ENCODE assay signal across 14 mouse cellular contexts in genomic region chr15:101869431-101869830, GRCm38 (mm10). TPM values are rescaled to one million over a fixed set of nuclear protein-coding genes. Genes with fewer than 3 reads are reported as not detected.
DNase-seq lines count a peak whose midpoint lies in the region; ATAC-seq and TF ChIP-seq lines count a peak whose summit lies in the region.
"Had no signal": no experiment of that assay in that cellular context is flagged by ENCODE, and none has a peak within 500 bp of the region (broad histone marks: within the 10 kb centered on the region; RNA-seq: fewer than 3 reads in every experiment).

TSS of gene Krt77 (minus strand) at chr15:101869705.

- no peak for TF ChIP-seq CTCF in forebrain, postnatal 0 days (IDR thresholded peaks at IDR 0.05; ENCODE audit: low read depth)
- no peak for TF ChIP-seq CTCF in liver, postnatal 0 days (IDR thresholded peaks at IDR 0.05; ENCODE audit: low read depth)

- peak; percentile 87 for ATAC-seq in hindbrain, embryonic 15.5 days (ENCODE audit: low FRiP score, low read depth)
- ATAC-seq in forebrain, postnatal 0 days: peak; percentile 94
- ATAC-seq in liver, postnatal 0 days: no peak
- ATAC-seq in granulocyte monocyte progenitor cell, adult 5-6 weeks (replicated peaks; ENCODE audit: poor library complexity, severe bottlenecking): no peak
- no peak for ATAC-seq in kidney, embryonic 14.5 days (ENCODE audit: low FRiP score, low TSS enrichment)

- H3K27me3 ChIP-seq in hindbrain, embryonic 15.5 days: no peaks in the 10 kb centered on the region
- H3K27me3 ChIP-seq in hindbrain, embryonic 10.5 days (ENCODE audit: insufficient read depth, poor library complexity, severe bottlenecking): no peaks in the 10 kb centered on the region
- no peaks in the 10 kb centered on the region; the same call in 1 of the 2 replicates for H3K27me3 ChIP-seq in forebrain, postnatal 0 days (ENCODE audit: insufficient read depth, low read length)
- peaks cover 4% of the 10 kb centered on the region; the same call in 1 of the 2 replicates for H3K27me3 ChIP-seq in liver, postnatal 0 days (ENCODE audit: insufficient read depth, low read length)
- 0 out of 2 replicates have a peak, but pooled peaks cover 2% of the 10 kb centered on the region for H3K27me3 ChIP-seq in kidney, embryonic 14.5 days (ENCODE audit: control insufficient read depth, insufficient read depth, low read length)

- no peak for TF ChIP-seq EP300 in liver, postnatal 0 days (IDR thresholded peaks at IDR 0.05; ENCODE audit: low read depth)

- no peak within 1 kb of the TSS for H3K9ac ChIP-seq in hindbrain, embryonic 15.5 days
- H3K9ac ChIP-seq in forebrain, postnatal 0 days: no peak within 1 kb of the TSS
- H3K9ac ChIP-seq in liver, postnatal 0 days (replicated peaks): no peak within 1 kb of the TSS
- H3K9ac ChIP-seq in kidney, embryonic 14.5 days (ENCODE audit: low read depth, low read length): no peak within 1 kb of the TSS
- H3K9ac ChIP-seq: liver, embryonic 15.5 days had no signal

- no peak for DNase-seq in hindbrain, embryonic 10.5 days (ENCODE audit: low spot score)
- peak; percentile 80 for DNase-seq in forebrain, postnatal 0 days
- peak; percentile 49 to 68 for DNase-seq in left cerebral cortex, adult 18-20 months (ENCODE audit: low spot score in 2 of 2)
- DNase-seq in right cerebral cortex, adult 2 months (ENCODE audit: low spot score in 2 of 2): peak; percentile 69 to 79
- DNase-seq in liver, postnatal 0 days: no peak
- DNase-seq: thymus, postnatal 4 days had no signal

- no peaks in the 10 kb centered on the region for H3K9me3 ChIP-seq in hindbrain, embryonic 15.5 days
- H3K9me3 ChIP-seq in hindbrain, embryonic 10.5 days: no peaks in the 10 kb centered on the region
- no peaks in the 10 kb centered on the region for H3K9me3 ChIP-seq in forebrain, postnatal 0 days (ENCODE audit: low read length)
- no peaks in the 10 kb centered on the region for H3K9me3 ChIP-seq in liver, postnatal 0 days (ENCODE audit: low read length)
- H3K9me3 ChIP-seq in kidney, embryonic 14.5 days (ENCODE audit: control insufficient read depth, low read length): no peaks in the 10 kb centered on the region
- H3K9me3 ChIP-seq: heart, embryonic 10.5 days; liver, embryonic 15.5 days had no signal

- H3K4me3 ChIP-seq in hindbrain, embryonic 15.5 days: no peak within 1 kb of the TSS
- no peak within 1 kb of the TSS for H3K4me3 ChIP-seq in hindbrain, embryonic 10.5 days
- H3K4me3 ChIP-seq in forebrain, postnatal 0 days (ENCODE audit: low read depth, low read length): no peak within 1 kb of the TSS
- no peak within 1 kb of the TSS for H3K4me3 ChIP-seq in liver, postnatal 0 days (ENCODE audit: low read depth, low read length)
- no peak within 1 kb of the TSS for H3K4me3 ChIP-seq in kidney, embryonic 14.5 days (ENCODE audit: low read length)
- H3K4me3 ChIP-seq: heart, embryonic 10.5 days; liver, embryonic 15.5 days had no signal

- peak within 1 kb of the TSS; percentile 47; the same call in 1 of the 2 replicates for H3K27ac ChIP-seq in hindbrain, embryonic 15.5 days (replicated peaks)
- no peak within 1 kb of the TSS for H3K27ac ChIP-seq in hindbrain, embryonic 10.5 days
- H3K27ac ChIP-seq in forebrain, postnatal 0 days (ENCODE audit: low read depth, low read length): peak within 1 kb of the TSS; percentile 62
- no peak within 1 kb of the TSS for H3K27ac ChIP-seq in liver, postnatal 0 days (ENCODE audit: low read depth)
- H3K27ac ChIP-seq in kidney, embryonic 14.5 days (ENCODE audit: low read depth, low read length): no peak within 1 kb of the TSS
- H3K27ac ChIP-seq: heart, embryonic 10.5 days; kidney, postnatal 0 days; liver, embryonic 15.5 days had no signal

- H3K4me1 ChIP-seq in hindbrain, embryonic 15.5 days (replicated peaks): peaks cover 11% of the 10 kb centered on the region
- H3K4me1 ChIP-seq in hindbrain, embryonic 10.5 days (replicated peaks): peaks cover 4% of the 10 kb centered on the region
- H3K4me1 ChIP-seq in forebrain, postnatal 0 days (ENCODE audit: insufficient read depth): peaks cover 9% of the 10 kb centered on the region; the same call in 1 of the 2 replicates
- H3K4me1 ChIP-seq in liver, postnatal 0 days (ENCODE audit: insufficient read depth): no peaks in the 10 kb centered on the region
- no peaks in the 10 kb centered on the region for H3K4me1 ChIP-seq in kidney, embryonic 14.5 days (ENCODE audit: control insufficient read depth, insufficient read depth, low read length)
- H3K4me1 ChIP-seq: heart, embryonic 10.5 days; liver, embryonic 15.5 days had no signal

- H3K36me3 ChIP-seq in hindbrain, embryonic 15.5 days: no peaks in the 10 kb centered on the region
- H3K36me3 ChIP-seq in hindbrain, embryonic 10.5 days: no peaks in the 10 kb centered on the region
- H3K36me3 ChIP-seq in forebrain, postnatal 0 days (ENCODE audit: insufficient read depth): no peaks in the 10 kb centered on the region
- no peaks in the 10 kb centered on the region for H3K36me3 ChIP-seq in liver, postnatal 0 days (replicated peaks; ENCODE audit: insufficient read depth, low read length)
- H3K36me3 ChIP-seq in kidney, embryonic 14.5 days (ENCODE audit: control insufficient read depth, insufficient read depth, low read length): no peaks in the 10 kb centered on the region
- H3K36me3 ChIP-seq: heart, embryonic 10.5 days; liver, embryonic 15.5 days had no signal

- H3K4me2 ChIP-seq in hindbrain, embryonic 15.5 days: no peak within 1 kb of the TSS
- H3K4me2 ChIP-seq in forebrain, postnatal 0 days (ENCODE audit: low read depth): no peak within 1 kb of the TSS
- H3K4me2 ChIP-seq in liver, postnatal 0 days (ENCODE audit: low read depth, low read length): no peak within 1 kb of the TSS
- H3K4me2 ChIP-seq in kidney, embryonic 14.5 days (replicated peaks; ENCODE audit: low read depth, low read length): no peak within 1 kb of the TSS
- H3K4me2 ChIP-seq: liver, embryonic 15.5 days had no signal

- WGBS in hindbrain, embryonic 15.5 days: 25% methylated on average over 6 of the region's 6 CpGs
- 39% methylated on average over 6 of the region's 6 CpGs for WGBS in hindbrain, embryonic 10.5 days
- 21% methylated on average over 6 of the region's 6 CpGs for WGBS in forebrain, postnatal 0 days
- 36% methylated on average over 6 of the region's 6 CpGs for WGBS in liver, postnatal 0 days (ENCODE audit: insufficient replicate concordance)
- WGBS in kidney, embryonic 14.5 days: 36% methylated on average over 6 of the region's 6 CpGs

RNA-seq across cellular contexts. Expression of gene Krt77, which starts in this region (rescaled TPM):
- 0.35 and 0.47 TPM in 2 replicates for polyA plus RNA-seq in hindbrain, embryonic 15.5 days (2015; fragmentation: Nextera tagmentation; extraction: Ambion mirVana)
- polyA plus RNA-seq in hindbrain, embryonic 10.5 days (2016; fragmentation: Nextera tagmentation; extraction: Ambion mirVana): not detected in 2 replicates
- total RNA-seq in forebrain, postnatal 0 days (2014; rRNA removed): 3.7 and 7.7 TPM in 2 replicates
- polyA plus RNA-seq in forebrain, postnatal 0 days (2015; fragmentation: Nextera tagmentation; extraction: Ambion mirVana): 1.5 and 2.1 TPM in 2 replicates
- total RNA-seq in left cerebral cortex, adult 18-20 months (2021): 10 to 100 TPM; 13.4 to 16.9 TPM
- polyA plus RNA-seq in liver, postnatal 0 days (2015; fragmentation: Nextera tagmentation; extraction: Ambion mirVana): not detected in 2 replicates
- total RNA-seq in granulocyte monocyte progenitor cell, adult 5-6 weeks (2014; fragmentation: Nextera tagmentation): not detected in 2 replicates
- total RNA-seq in granulocyte monocyte progenitor cell, adult 5-6 weeks (2017): not detected in 2 replicates
- 0.06 TPM in 1 of 2 replicates, not detected in the other for polyA plus RNA-seq in kidney, embryonic 14.5 days (2014; fragmentation: Nextera tagmentation; extraction: Ambion mirVana)
- total RNA-seq: CH12.LX had no signal
- polyA plus RNA-seq: kidney, postnatal 0 days; liver, embryonic 15.5 days; spleen, adult 2 months had no signal

Comparison
In these comparisons a context has a peak if more than half of its experiments do, and no peak if none do; other contexts are left out.
1. Peak in ATAC-seq and H3K27ac ChIP-seq in hindbrain, embryonic 15.5 days; RNA of the gene not detected or under 1 TPM.
2. DNase-seq: peak in forebrain, postnatal 0 days (single experiment), left cerebral cortex, adult 18-20 months (2 of 2) and right cerebral cortex, adult 2 months (2 of 2); none in hindbrain, embryonic 10.5 days (single experiment) and liver, postnatal 0 days (single experiment).